Mouse (Mus musculus) E14TG2a.4 (cell line): ENCODE measurements at regions not wholly inside any gene's neighbourhood (a gene's known extent, or its start where the extent isn't known, plus 50 kb on each side); places are given as distances from the start of the nearest gene placed in this dataset.

Experiments used
- CTCF ChIP-seq: conservative IDR thresholded peaks from 2 replicates; pipeline ENCODE4 v1.5.1; 2014; ENCODE audit warnings: low read length
- POU5F1 ChIP-seq: IDR thresholded peaks from 2 replicates; pipeline ENCODE4 v1.6.1; 2014; ENCODE audit warnings: low read length, borderline replicate concordance

DNA sequence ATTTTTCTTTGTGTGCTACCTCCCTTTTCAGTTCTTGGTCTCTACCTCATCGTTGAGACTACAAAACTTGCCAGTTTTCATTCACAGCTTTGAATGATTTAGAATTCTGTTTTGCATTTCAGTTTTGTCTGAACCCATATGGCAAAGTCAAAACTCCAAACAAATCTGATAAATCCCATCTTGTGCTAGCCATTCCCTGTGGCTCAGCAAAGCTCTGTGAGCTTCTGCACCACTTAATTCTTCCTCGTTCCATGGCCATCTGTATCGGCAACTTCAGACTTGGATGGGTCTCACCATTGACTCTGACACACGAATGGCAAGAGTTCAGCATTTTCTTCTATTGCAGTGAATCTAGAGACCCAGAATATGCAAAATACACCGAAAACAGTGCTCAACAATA lies 1343.3 kb upstream of the Got2 start:
- no peak for TF ChIP-seq CTCF
- no peak for TF ChIP-seq POU5F1
